11 mouse cellular contexts compared by ENCODE assay signal in genomic region chr14:68198802-68199201, GRCm38 (mm10).
DNase-seq lines count a peak whose midpoint lies in the region; ATAC-seq lines count a peak whose summit lies in the region.
"Had no signal": no experiment of that assay in that cellular context is flagged by ENCODE, and none has a peak within 500 bp of the region (broad histone marks: within the 10 kb centered on the region; RNA-seq: fewer than 3 reads in every experiment).

No protein-coding gene starts in this region.

- no peaks in the 10 kb centered on the region for H3K9me3 ChIP-seq in hindbrain, embryonic 13.5 days
- H3K9me3 ChIP-seq: embryonic facial prominence, embryonic 13.5 days; liver, embryonic 12.5 days had no signal

- H3K4me2 ChIP-seq in hindbrain, embryonic 13.5 days: peak overlapping the region; percentile 33
- H3K4me2 ChIP-seq: embryonic facial prominence, embryonic 13.5 days; liver, embryonic 12.5 days had no signal

- no peaks in the 10 kb centered on the region for H3K27me3 ChIP-seq in hindbrain, embryonic 13.5 days

- H3K4me3 ChIP-seq in hindbrain, embryonic 13.5 days: no peak overlapping the region
- H3K4me3 ChIP-seq: embryonic facial prominence, embryonic 13.5 days; layer of hippocampus, adult 2 months; liver, embryonic 12.5 days had no signal

- WGBS in hindbrain, embryonic 13.5 days: 6% methylated on average over 8 of the region's 8 CpGs

- peaks cover 27% of the 10 kb centered on the region for H3K4me1 ChIP-seq in hindbrain, embryonic 13.5 days (replicated peaks)
- H3K4me1 ChIP-seq: liver, embryonic 12.5 days had no signal

- intact Hi-C loops in gastrocnemius, postnatal 36 days (cut with DNase I): loop anchor here (2.0 kb wide), 1 partner anchor 36 kb away; no protein-coding TSS in a partner anchor

- H3K36me3 ChIP-seq in hindbrain, embryonic 13.5 days: no peaks in the 10 kb centered on the region
- H3K36me3 ChIP-seq: embryonic facial prominence, embryonic 13.5 days; liver, embryonic 12.5 days had no signal

- 0 out of 2 replicates have a peak overlapping the region, but pooled peaks have one; percentile 29 for H3K9ac ChIP-seq in hindbrain, embryonic 13.5 days
- H3K9ac ChIP-seq: embryonic facial prominence, embryonic 13.5 days; liver, embryonic 12.5 days had no signal

- ATAC-seq in frontal cortex, adult (ENCODE audit: low TSS enrichment): peak; percentile 50; the same call in 1 of the 2 replicates
- ATAC-seq in hindbrain, embryonic 13.5 days (ENCODE audit: low FRiP score): peak; percentile 55; the same call in 1 of the 2 replicates
- ATAC-seq: liver, embryonic 12.5 days had no signal

- no peak for DNase-seq in frontal cortex, adult 2 months (ENCODE audit: extremely low spot score in 1 of 2, low spot score in 1 of 2)
- DNase-seq in thymus, postnatal 4 days: peak; percentile 4
- DNase-seq in thymus, postnatal 36 days: no peak
- DNase-seq in adrenal gland, postnatal 10 days: no peak
- no peak for DNase-seq in gastrocnemius, postnatal 36 days
- no peak for DNase-seq in left cerebral cortex, adult 11 months (ENCODE audit: low spot score)

- H3K27ac ChIP-seq in hindbrain, embryonic 13.5 days: peak overlapping the region; percentile 58
- H3K27ac ChIP-seq: embryonic facial prominence, embryonic 13.5 days; layer of hippocampus, adult 2 months; liver, embryonic 12.5 days had no signal
